Mouse (Mus musculus): ENCODE results near the gene Esp34. TPM values are rescaled to one million over a fixed set of nuclear protein-coding genes. Genes with fewer than 3 reads are reported as not detected.

Esp34 gene
- not detected in 2 replicates for polyA plus RNA-seq (2012; rRNA removed)

DNA sequence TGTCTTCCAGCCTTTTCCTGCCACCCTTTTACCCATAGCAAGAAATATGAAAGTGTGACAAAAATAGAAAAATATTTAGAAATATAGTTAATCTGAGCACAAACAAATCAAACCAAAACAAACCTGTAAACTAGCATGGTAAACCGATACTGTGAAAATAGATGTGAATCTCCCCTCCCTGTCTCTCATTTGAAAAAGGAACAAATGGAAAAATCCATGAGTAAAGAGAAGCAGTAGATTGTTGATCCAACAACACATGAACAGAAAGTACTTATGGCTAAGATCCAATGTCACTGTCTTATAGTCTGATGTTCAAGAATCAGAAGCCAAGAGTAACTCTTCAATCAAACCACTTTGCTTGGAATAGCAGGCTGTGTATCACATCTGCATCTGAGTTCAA is at the start of gene Esp34:
Gene Esp34, plus strand, starts transcription at position 301 of the 400 bp plus-strand sequence.
- TF ChIP-seq POLR2A (IDR thresholded peaks at IDR 0.05; ENCODE audit: low read depth, low read length), result no peak
- TF ChIP-seq CTCF (conservative IDR thresholded peaks at IDR 0.05; ENCODE audit: insufficient read depth, insufficient read length, low read depth, low read length), result no peak
- Histone ChIP-seq H3K4me3 (ENCODE audit: insufficient read depth, low read depth, low read length) (no peak within 1 kb of the TSS), H3K4me1 (ENCODE audit: control insufficient read depth, insufficient read depth, low read length) (no peaks in the 10 kb centered on the region), H3K27me3 (replicated peaks; ENCODE audit: control insufficient read depth, insufficient read depth, low read length) (no peaks in the 10 kb centered on the region), H3K27ac (ENCODE audit: insufficient read depth, low read depth, low read length) (no peak within 1 kb of the TSS), H3K36me3 (ENCODE audit: control insufficient read depth, insufficient read depth, low read length) (no peaks in the 10 kb centered on the region)
- 85% methylated on average over 1 of the region's 1 CpGs for WGBS
- no peak for DNase-seq

DNA sequence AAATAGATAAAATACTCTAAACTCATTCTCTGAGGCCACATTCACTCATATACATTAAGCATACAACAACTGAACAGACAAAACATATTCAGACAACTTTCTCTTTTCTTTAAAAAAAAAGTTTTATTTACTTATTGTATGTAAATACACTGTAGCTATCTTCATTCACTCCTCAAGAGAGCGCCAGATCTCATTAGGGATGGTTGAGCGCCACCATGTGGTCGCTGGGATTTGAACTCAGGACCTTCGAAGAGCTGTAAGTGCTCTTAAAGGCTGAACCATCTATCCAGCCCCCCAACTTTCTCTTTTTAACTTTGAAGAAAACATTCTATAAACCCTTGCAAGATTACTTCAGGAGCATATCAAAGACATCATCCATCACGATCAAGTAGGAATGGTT is 8.5 kb downstream of the Esp34 start:
- no peak for DNase-seq
- no peak overlapping the region for H3K27ac ChIP-seq (ENCODE audit: insufficient read depth, low read depth, low read length)
- H3K36me3 ChIP-seq (ENCODE audit: control insufficient read depth, insufficient read depth, low read length), result no peaks in the 10 kb centered on the region
- no peaks in the 10 kb centered on the region for H3K4me1 ChIP-seq (ENCODE audit: control insufficient read depth, insufficient read depth, low read length)
- H3K27me3 ChIP-seq (replicated peaks; ENCODE audit: control insufficient read depth, insufficient read depth, low read length), result no peaks in the 10 kb centered on the region
- TF ChIP-seq POLR2A (IDR thresholded peaks at IDR 0.05; ENCODE audit: low read depth, low read length) (no peak), CTCF (conservative IDR thresholded peaks at IDR 0.05; ENCODE audit: insufficient read depth, insufficient read length, low read depth, low read length) (no peak)
- WGBS, result 70% methylated on average over 5 of the region's 5 CpGs
- H3K4me3 ChIP-seq (ENCODE audit: insufficient read depth, low read depth, low read length), result no peak overlapping the region

Other genes starting within 250 kb of the Esp34 start
- not detected in 2 replicates for gene Olfr137, start 246.6 kb upstream of the Esp34 start, polyA plus RNA-seq (2012; rRNA removed)
- gene Olfr136, start 224.4 kb upstream of the Esp34 start, polyA plus RNA-seq (2012; rRNA removed), result not detected in 2 replicates
- not detected in 2 replicates for gene Esp36, start 134.0 kb upstream of the Esp34 start, polyA plus RNA-seq (2012; rRNA removed)
- gene Esp31, start 85.3 kb downstream of the Esp34 start, polyA plus RNA-seq (2012; rRNA removed), result not detected in 2 replicates

Measured in kidney, adult 2 months (tissue).